Mouse (Mus musculus): Measurements from ENCODE around the gene Htra3. TPM values are rescaled to one million over a fixed set of nuclear protein-coding genes. Genes with fewer than 3 reads are reported as not detected.

Htra3 gene
- polyA plus RNA-seq, 1 experiment from 2014 or later: 2.3 TPM

GRCm38 (mm10) chr5:35612722-35613121, 66.9 kb downstream of the Htra3 start:
- Histone ChIP-seq H3K9ac (replicated peaks) (no peak overlapping the region), H3K4me3 (ENCODE audit: low read depth, low read length) (no peak overlapping the region), H3K36me3 (replicated peaks; ENCODE audit: insufficient read depth, low read length) (no peaks in the 10 kb centered on the region), H3K27me3 (ENCODE audit: insufficient read depth, low read length) (no peaks in the 10 kb centered on the region), H3K4me1 (ENCODE audit: insufficient read depth) (no peaks in the 10 kb centered on the region; the same call in 1 of the 2 replicates), H3K9me3 (ENCODE audit: low read length) (no peaks in the 10 kb centered on the region), H3K27ac (ENCODE audit: low read depth) (no peak overlapping the region), H3K4me2 (ENCODE audit: low read depth, low read length) (no peak overlapping the region)
- no peak for TF ChIP-seq CTCF (IDR thresholded peaks at IDR 0.05; ENCODE audit: low read depth)
- no peak for TF ChIP-seq EP300 (IDR thresholded peaks at IDR 0.05; ENCODE audit: low read depth)
- WGBS (ENCODE audit: insufficient replicate concordance): 77% methylated on average over 8 of the region's 8 CpGs
- no peak for DNase-seq
- no peak for ATAC-seq

GRCm38 (mm10) chr5:35611900-35612299, 67.7 kb downstream of the Htra3 start:
- TF ChIP-seq CTCF (IDR thresholded peaks at IDR 0.05; ENCODE audit: low read depth) (no peak), EP300 (IDR thresholded peaks at IDR 0.05; ENCODE audit: low read depth) (no peak)
- 82% methylated on average over 11 of the region's 11 CpGs for WGBS (ENCODE audit: insufficient replicate concordance)

GRCm38 (mm10) chr5:35611170-35611569, 68.4 kb downstream of the Htra3 start:
- no peaks in the 10 kb centered on the region for H3K9me3 ChIP-seq (ENCODE audit: low read length)
- H3K27ac ChIP-seq (ENCODE audit: low read depth): no peak overlapping the region
- H3K27me3 ChIP-seq (ENCODE audit: insufficient read depth, low read length): no peaks in the 10 kb centered on the region

More at GRCm38 (mm10) chr5:35611900-35612299, 67.7 kb downstream of the Htra3 start:
- Histone ChIP-seq H3K27ac (ENCODE audit: low read depth) (no peak overlapping the region), H3K4me2 (ENCODE audit: low read depth, low read length) (no peak overlapping the region), H3K4me1 (ENCODE audit: insufficient read depth) (no peaks in the 10 kb centered on the region; the same call in 1 of the 2 replicates), H3K27me3 (ENCODE audit: insufficient read depth, low read length) (no peaks in the 10 kb centered on the region), H3K9me3 (ENCODE audit: low read length) (no peaks in the 10 kb centered on the region), H3K4me3 (ENCODE audit: low read depth, low read length) (no peak overlapping the region), H3K9ac (replicated peaks) (no peak overlapping the region), H3K36me3 (replicated peaks; ENCODE audit: insufficient read depth, low read length) (no peaks in the 10 kb centered on the region)
- DNase-seq (no peak), ATAC-seq (no peak)

GRCm38 (mm10) chr5:35610381-35610780, 69.2 kb downstream of the Htra3 start:
- Histone ChIP-seq H3K36me3 (replicated peaks; ENCODE audit: insufficient read depth, low read length) (0 out of 2 replicates have a peak, but pooled peaks cover 2% of the 10 kb centered on the region), H3K27me3 (ENCODE audit: insufficient read depth, low read length) (no peaks in the 10 kb centered on the region), H3K4me1 (ENCODE audit: insufficient read depth) (no peaks in the 10 kb centered on the region; the same call in 1 of the 2 replicates), H3K9me3 (ENCODE audit: low read length) (no peaks in the 10 kb centered on the region), H3K4me2 (ENCODE audit: low read depth, low read length) (no peak overlapping the region), H3K4me3 (ENCODE audit: low read depth, low read length) (no peak overlapping the region), H3K27ac (ENCODE audit: low read depth) (no peak overlapping the region), H3K9ac (replicated peaks) (no peak overlapping the region)
- no peak for TF ChIP-seq EP300 (IDR thresholded peaks at IDR 0.05; ENCODE audit: low read depth)
- no peak for TF ChIP-seq CTCF (IDR thresholded peaks at IDR 0.05; ENCODE audit: low read depth)
- DNase-seq (no peak), ATAC-seq (no peak)
- 82% methylated on average over 7 of the region's 7 CpGs for WGBS (ENCODE audit: insufficient replicate concordance)

More at GRCm38 (mm10) chr5:35611170-35611569, 68.4 kb downstream of the Htra3 start:
- H3K36me3 ChIP-seq (replicated peaks; ENCODE audit: insufficient read depth, low read length): no peaks in the 10 kb centered on the region
- H3K4me2 ChIP-seq (ENCODE audit: low read depth, low read length): no peak overlapping the region
- DNase-seq: no peak
- H3K4me3 ChIP-seq (ENCODE audit: low read depth, low read length): no peak overlapping the region
- ATAC-seq: no peak
- H3K9ac ChIP-seq (replicated peaks): no peak overlapping the region
- TF ChIP-seq EP300 (IDR thresholded peaks at IDR 0.05; ENCODE audit: low read depth): no peak
- TF ChIP-seq CTCF (IDR thresholded peaks at IDR 0.05; ENCODE audit: low read depth): no peak
- no peaks in the 10 kb centered on the region; the same call in 1 of the 2 replicates for H3K4me1 ChIP-seq (ENCODE audit: insufficient read depth)
- 66% methylated on average over 9 of the region's 9 CpGs for WGBS (ENCODE audit: insufficient replicate concordance)

GRCm38 (mm10) chr5:35609971-35610370, 69.6 kb downstream of the Htra3 start:
- Histone ChIP-seq H3K27ac (ENCODE audit: low read depth) (no peak overlapping the region), H3K9me3 (ENCODE audit: low read length) (no peaks in the 10 kb centered on the region), H3K4me1 (ENCODE audit: insufficient read depth) (no peaks in the 10 kb centered on the region; the same call in 1 of the 2 replicates), H3K36me3 (replicated peaks; ENCODE audit: insufficient read depth, low read length) (0 out of 2 replicates have a peak, but pooled peaks cover 2% of the 10 kb centered on the region), H3K4me3 (ENCODE audit: low read depth, low read length) (no peak overlapping the region), H3K27me3 (ENCODE audit: insufficient read depth, low read length) (no peaks in the 10 kb centered on the region), H3K9ac (replicated peaks) (no peak overlapping the region), H3K4me2 (ENCODE audit: low read depth, low read length) (no peak overlapping the region)
- TF ChIP-seq CTCF (IDR thresholded peaks at IDR 0.05; ENCODE audit: low read depth) (no peak), EP300 (IDR thresholded peaks at IDR 0.05; ENCODE audit: low read depth) (no peak)
- ATAC-seq (peak; percentile 12; the same call in 1 of the 2 replicates), DNase-seq (no peak)
- WGBS (ENCODE audit: insufficient replicate concordance): 72% methylated on average over 2 of the region's 2 CpGs

- TF ChIP-seq EP300 (IDR thresholded peaks at IDR 0.05; ENCODE audit: low read depth): no peak
- no peak for TF ChIP-seq CTCF (IDR thresholded peaks at IDR 0.05; ENCODE audit: low read depth)
- no peak overlapping the region for H3K4me2 ChIP-seq (ENCODE audit: low read depth, low read length)
- H3K4me3 ChIP-seq (ENCODE audit: low read depth, low read length): no peak overlapping the region
- H3K27ac ChIP-seq (ENCODE audit: low read depth): 0 out of 2 replicates have a peak overlapping the region, but pooled peaks have one; percentile 29
- WGBS (ENCODE audit: insufficient replicate concordance): 37% methylated on average over 12 of the region's 12 CpGs
- no peak overlapping the region for H3K9ac ChIP-seq (replicated peaks)
- peak; percentile 60 for DNase-seq
- peak; percentile 92 for ATAC-seq
- H3K4me1 ChIP-seq (ENCODE audit: insufficient read depth): no peaks in the 10 kb centered on the region; the same call in 1 of the 2 replicates
- 0 out of 2 replicates have a peak, but pooled peaks cover 2% of the 10 kb centered on the region for H3K36me3 ChIP-seq (replicated peaks; ENCODE audit: insufficient read depth, low read length)
- no peaks in the 10 kb centered on the region for H3K9me3 ChIP-seq (ENCODE audit: low read length)
- H3K27me3 ChIP-seq (ENCODE audit: insufficient read depth, low read length): no peaks in the 10 kb centered on the region
These were observed 70.2 kb downstream of the Htra3 start for GRCm38 (mm10) chr5:35609381-35609780.

Measured in liver, postnatal 0 days (tissue).